Mouse (Mus musculus): ENCODE results near the gene Fank1.

GRCm38 (mm10) chr7:133870265-133870664 is 93.6 kb downstream of the Fank1 start:
- TF ChIP-seq EP300 (IDR thresholded peaks at IDR 0.05; ENCODE audit: low read depth) (no peak), CTCF (IDR thresholded peaks at IDR 0.05; ENCODE audit: low read depth) (no peak)
